Mouse (Mus musculus): ENCODE results near the gene Qpctl. TPM values are rescaled to one million over a fixed set of nuclear protein-coding genes. Genes with fewer than 3 reads are reported as not detected.
A peak's percentile ranks its signal among the peaks of the same experiment; 100 is the strongest.
"Not testable (repeated sequence)": the region's sequence is repeated elsewhere in the genome, so short reads cannot be mapped to it uniquely, and the experiment has no call there.

Qpctl gene
- polyA plus RNA-seq, 1 experiment from 2014 or later: 6.4 TPM

DNA sequence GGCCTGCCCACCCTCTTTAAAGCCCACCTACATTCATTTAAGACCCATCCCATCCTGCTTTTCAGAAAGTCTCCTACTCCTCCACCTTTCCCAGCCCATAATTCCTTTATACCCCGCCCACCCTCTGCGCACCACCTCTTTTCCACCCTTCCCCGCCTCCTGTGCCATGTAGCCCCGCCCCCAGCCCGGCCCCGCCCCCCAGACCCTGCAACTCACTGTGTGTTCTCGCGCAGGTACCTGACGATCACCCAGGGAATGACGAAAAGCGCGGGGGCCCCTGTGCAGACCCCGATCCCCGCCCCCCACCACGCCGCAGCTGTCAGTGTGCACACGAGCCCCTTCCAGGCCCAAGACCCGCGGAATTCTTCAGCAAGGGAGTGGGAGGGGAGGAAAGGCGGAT is 11.0 kb upstream of the Qpctl start:
- peaks cover 27% of the 10 kb centered on the region for H3K4me1 ChIP-seq (ENCODE audit: control insufficient read depth, insufficient read depth, low read length)
- H3K4me2 ChIP-seq: peak overlapping the region; percentile 75
- peak overlapping the region; percentile 39; the same call in 1 of the 2 replicates for H3K9ac ChIP-seq (ENCODE audit: low read depth, low read length)
- H3K4me3 ChIP-seq (ENCODE audit: low read depth, low read length): peak overlapping the region; percentile 36
- WGBS (ENCODE audit: insufficient replicate concordance): under 1% methylated on average over 20 of the region's 20 CpGs
- H3K36me3 ChIP-seq (ENCODE audit: control insufficient read depth, insufficient read depth, low read length): no peaks in the 10 kb centered on the region
- H3K9me3 ChIP-seq (replicated peaks; ENCODE audit: control insufficient read depth, low read length): no peaks in the 10 kb centered on the region
- H3K27me3 ChIP-seq (ENCODE audit: control insufficient read depth, insufficient read depth, low read length): peaks cover 17% of the 10 kb centered on the region
- H3K27ac ChIP-seq (ENCODE audit: low read depth, low read length): no peak overlapping the region
- peak; percentile 64 for ATAC-seq (replicated peaks; ENCODE audit: insufficient number of reproducible peaks, low FRiP score, low TSS enrichment)

GRCm38 (mm10) chr7:19159411-19159810 is 10.3 kb upstream of the Qpctl start:
- Histone ChIP-seq H3K9ac (ENCODE audit: low read depth, low read length) (no peak overlapping the region), H3K4me1 (ENCODE audit: control insufficient read depth, insufficient read depth, low read length) (peaks cover 20% of the 10 kb centered on the region), H3K9me3 (replicated peaks; ENCODE audit: control insufficient read depth, low read length) (no peaks in the 10 kb centered on the region), H3K27me3 (ENCODE audit: control insufficient read depth, insufficient read depth, low read length) (peaks cover 17% of the 10 kb centered on the region), H3K4me2 (peak overlapping the region; percentile 75), H3K36me3 (ENCODE audit: control insufficient read depth, insufficient read depth, low read length) (no peaks in the 10 kb centered on the region), H3K4me3 (ENCODE audit: low read depth, low read length) (peak overlapping the region; percentile 36), H3K27ac (ENCODE audit: low read depth, low read length) (no peak overlapping the region)
- 11% methylated on average over 18 of the region's 18 CpGs for WGBS (ENCODE audit: insufficient replicate concordance)
- ATAC-seq (replicated peaks; ENCODE audit: insufficient number of reproducible peaks, low FRiP score, low TSS enrichment): no peak

GRCm38 (mm10) chr7:19158601-19159000 is 9.5 kb upstream of the Qpctl start:
- no peak overlapping the region for H3K27ac ChIP-seq (ENCODE audit: low read depth, low read length)
- peaks cover 17% of the 10 kb centered on the region for H3K27me3 ChIP-seq (ENCODE audit: control insufficient read depth, insufficient read depth, low read length)
- H3K4me3 ChIP-seq (ENCODE audit: low read depth, low read length): no peak overlapping the region
- WGBS (ENCODE audit: insufficient replicate concordance): 65% methylated on average over 11 of the region's 11 CpGs
- H3K9me3 ChIP-seq (replicated peaks; ENCODE audit: control insufficient read depth, low read length): no peaks in the 10 kb centered on the region
- H3K4me2 ChIP-seq: no peak overlapping the region
- no peak for ATAC-seq (replicated peaks; ENCODE audit: insufficient number of reproducible peaks, low FRiP score, low TSS enrichment)
- H3K36me3 ChIP-seq (ENCODE audit: control insufficient read depth, insufficient read depth, low read length): peaks cover 4% of the 10 kb centered on the region; the same call in 1 of the 2 replicates
- H3K9ac ChIP-seq (ENCODE audit: low read depth, low read length): no peak overlapping the region
- peaks cover 13% of the 10 kb centered on the region for H3K4me1 ChIP-seq (ENCODE audit: control insufficient read depth, insufficient read depth, low read length)

- Histone ChIP-seq H3K9me3 (replicated peaks; ENCODE audit: control insufficient read depth, low read length) (no peaks in the 10 kb centered on the region), H3K9ac (ENCODE audit: low read depth, low read length) (no peak overlapping the region), H3K36me3 (ENCODE audit: control insufficient read depth, insufficient read depth, low read length) (peaks cover 13% of the 10 kb centered on the region), H3K27me3 (ENCODE audit: control insufficient read depth, insufficient read depth, low read length) (peaks cover 12% of the 10 kb centered on the region), H3K4me2 (peak overlapping the region; percentile 51), H3K27ac (ENCODE audit: low read depth, low read length) (no peak overlapping the region), H3K4me3 (ENCODE audit: low read depth, low read length) (no peak overlapping the region), H3K4me1 (ENCODE audit: control insufficient read depth, insufficient read depth, low read length) (peaks cover 12% of the 10 kb centered on the region)
- WGBS (ENCODE audit: insufficient replicate concordance): 6% methylated on average over 30 of the region's 30 CpGs
- peak; percentile 49; the same call in 1 of the 2 replicates for ATAC-seq (replicated peaks; ENCODE audit: insufficient number of reproducible peaks, low FRiP score, low TSS enrichment)
Measured at GRCm38 (mm10) chr7:19157160-19157800, 8.2 kb upstream of the Qpctl start.

DNA sequence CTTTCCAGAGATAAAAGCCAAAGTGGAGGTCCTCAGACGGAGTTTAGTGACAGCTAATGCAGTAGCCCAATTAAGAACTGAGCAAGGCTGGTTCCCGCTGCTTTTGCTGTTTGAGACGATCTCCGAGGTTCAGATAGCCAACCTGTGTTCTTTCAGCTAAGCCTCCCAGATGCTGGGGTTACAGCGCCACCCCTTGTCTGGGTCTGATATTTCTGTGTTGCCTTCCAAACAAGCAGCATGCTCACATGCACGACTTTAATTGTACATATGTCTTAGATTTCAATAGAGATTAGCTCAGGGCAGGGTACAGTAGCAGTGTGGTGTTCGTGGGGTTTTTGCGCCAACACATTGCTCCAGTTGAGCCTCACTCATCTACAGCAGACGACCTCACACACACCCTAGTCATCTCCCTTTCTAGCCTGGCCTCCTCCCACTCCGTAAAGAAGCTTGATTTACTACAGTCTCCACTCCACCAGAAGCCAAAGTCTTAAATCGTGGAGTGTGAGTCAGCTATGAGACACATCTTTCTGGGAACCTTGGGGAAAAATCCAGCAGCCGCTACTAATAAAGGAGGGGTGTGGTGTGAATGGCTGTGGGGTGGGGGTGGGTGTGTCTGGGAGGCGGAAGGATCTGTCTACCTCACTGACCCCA is 6.9 kb upstream of the Qpctl start:
- Histone ChIP-seq H3K4me2 (no peak overlapping the region), H3K9ac (ENCODE audit: low read depth, low read length) (no peak overlapping the region), H3K9me3 (replicated peaks; ENCODE audit: control insufficient read depth, low read length) (no peaks in the 10 kb centered on the region), H3K4me3 (ENCODE audit: low read depth, low read length) (no peak overlapping the region), H3K27me3 (ENCODE audit: control insufficient read depth, insufficient read depth, low read length) (peaks cover 11% of the 10 kb centered on the region), H3K36me3 (ENCODE audit: control insufficient read depth, insufficient read depth, low read length) (peaks cover 20% of the 10 kb centered on the region), H3K27ac (ENCODE audit: low read depth, low read length) (no peak overlapping the region), H3K4me1 (ENCODE audit: control insufficient read depth, insufficient read depth, low read length) (peaks cover 12% of the 10 kb centered on the region)
- 57% methylated on average over 13 of the region's 13 CpGs for WGBS (ENCODE audit: insufficient replicate concordance)
- no peak for ATAC-seq (replicated peaks; ENCODE audit: insufficient number of reproducible peaks, low FRiP score, low TSS enrichment)

- H3K9ac ChIP-seq (ENCODE audit: low read depth, low read length): no peak overlapping the region
- no peak overlapping the region for H3K4me2 ChIP-seq
- H3K27ac ChIP-seq (ENCODE audit: low read depth, low read length): no peak overlapping the region
- no peak overlapping the region for H3K4me3 ChIP-seq (ENCODE audit: low read depth, low read length)
- H3K4me1 ChIP-seq (ENCODE audit: control insufficient read depth, insufficient read depth, low read length): peaks cover 15% of the 10 kb centered on the region
- 81% methylated on average over 8 of the region's 8 CpGs for WGBS (ENCODE audit: insufficient replicate concordance)
- H3K36me3 ChIP-seq (ENCODE audit: control insufficient read depth, insufficient read depth, low read length): peaks cover 20% of the 10 kb centered on the region
- H3K27me3 ChIP-seq (ENCODE audit: control insufficient read depth, insufficient read depth, low read length): peaks cover 11% of the 10 kb centered on the region
- no peaks in the 10 kb centered on the region for H3K9me3 ChIP-seq (replicated peaks; ENCODE audit: control insufficient read depth, low read length)
- ATAC-seq (replicated peaks; ENCODE audit: insufficient number of reproducible peaks, low FRiP score, low TSS enrichment): no peak
Measured at GRCm38 (mm10) chr7:19154796-19155195, 5.7 kb upstream of the Qpctl start.

- 87% methylated on average over 10 of the region's 10 CpGs for WGBS (ENCODE audit: insufficient replicate concordance)
- H3K27me3 ChIP-seq (ENCODE audit: control insufficient read depth, insufficient read depth, low read length); ATAC-seq (replicated peaks; ENCODE audit: insufficient number of reproducible peaks, low FRiP score, low TSS enrichment); H3K27ac ChIP-seq (ENCODE audit: low read depth, low read length); H3K4me2 ChIP-seq; H3K4me3 ChIP-seq (ENCODE audit: low read depth, low read length); H3K9me3 ChIP-seq (replicated peaks; ENCODE audit: control insufficient read depth, low read length): not testable (repeated sequence)
- Histone ChIP-seq H3K36me3 (ENCODE audit: control insufficient read depth, insufficient read depth, low read length) (peaks cover 20% of the 10 kb centered on the region), H3K4me1 (ENCODE audit: control insufficient read depth, insufficient read depth, low read length) (peaks cover 14% of the 10 kb centered on the region), H3K9ac (ENCODE audit: low read depth, low read length) (0 out of 2 replicates have a peak overlapping the region, but pooled peaks have one; percentile 39)
Measured at GRCm38 (mm10) chr7:19151121-19151520, 2.0 kb upstream of the Qpctl start.

DNA sequence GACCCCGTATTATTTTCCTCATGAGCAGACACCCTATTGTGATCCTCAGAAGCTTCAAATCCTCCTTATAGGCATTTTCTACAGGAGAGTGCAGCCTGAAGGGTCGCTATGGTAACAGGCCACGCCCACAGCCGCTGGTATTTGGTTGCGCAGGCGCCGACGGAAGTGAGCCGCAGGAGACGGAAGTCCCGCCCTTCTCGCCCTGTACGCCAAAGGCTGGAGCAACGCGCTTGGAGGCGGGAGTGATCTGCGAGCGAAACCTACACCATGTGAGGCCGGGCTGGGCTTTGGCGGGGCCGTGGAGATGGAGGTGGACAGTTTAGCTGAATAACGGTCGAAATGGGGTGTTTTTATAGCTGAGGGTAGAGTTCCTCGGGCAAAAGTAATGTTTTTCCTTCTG is 535 bp upstream of the Qpctl start, which contains the start of gene Snrpd2:
Gene Snrpd2 (plus strand): TSS at position 97 of the 400 bp plus-strand sequence.
- H3K4me3 ChIP-seq (ENCODE audit: low read depth, low read length): peak within 1 kb of the TSS; percentile 70
- H3K9ac ChIP-seq (ENCODE audit: low read depth, low read length): peak within 1 kb of the TSS; percentile 81
- peaks cover 20% of the 10 kb centered on the region for H3K36me3 ChIP-seq (ENCODE audit: control insufficient read depth, insufficient read depth, low read length)
- peak within 1 kb of the TSS; percentile 79 for H3K4me2 ChIP-seq
- peaks cover 14% of the 10 kb centered on the region for H3K4me1 ChIP-seq (ENCODE audit: control insufficient read depth, insufficient read depth, low read length)
- ATAC-seq (replicated peaks; ENCODE audit: insufficient number of reproducible peaks, low FRiP score, low TSS enrichment): peak; percentile 89
- no peaks in the 10 kb centered on the region for H3K27me3 ChIP-seq (ENCODE audit: control insufficient read depth, insufficient read depth, low read length)
- no peaks in the 10 kb centered on the region for H3K9me3 ChIP-seq (replicated peaks; ENCODE audit: control insufficient read depth, low read length)
- under 1% methylated on average over 24 of the region's 24 CpGs for WGBS (ENCODE audit: insufficient replicate concordance)
- peak within 1 kb of the TSS; percentile 81 for H3K27ac ChIP-seq (ENCODE audit: low read depth, low read length)

Data from heart, embryonic 11.5 days (tissue).